ENCODE assay signal across 14 mouse cellular contexts in the genomic region with DNA sequence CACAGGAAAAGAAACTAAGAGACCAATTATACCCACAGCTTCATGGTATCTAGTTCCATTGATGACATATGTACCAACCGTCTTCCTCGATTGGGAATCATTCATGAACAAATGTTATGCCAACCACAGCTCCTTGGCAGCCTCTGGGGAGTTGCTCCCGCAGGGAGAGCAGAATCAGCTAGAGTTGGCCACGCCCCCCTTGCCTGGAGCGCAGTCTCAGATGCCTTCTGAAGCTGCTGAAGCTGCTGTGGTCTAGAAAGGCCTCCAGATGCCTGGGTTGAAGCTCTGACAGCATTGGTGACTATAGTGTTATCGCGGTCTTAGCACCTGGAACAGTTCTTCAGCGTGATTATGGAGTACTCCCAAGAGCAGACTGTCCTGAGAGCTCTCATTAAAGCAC. TPM values are rescaled to one million over a fixed set of nuclear protein-coding genes. Genes with fewer than 3 reads are reported as not detected.
DNase-seq lines count a peak whose midpoint lies in the region; ATAC-seq lines count a peak whose summit lies in the region.
"Had no signal": no experiment of that assay in that cellular context is flagged by ENCODE, and none has a peak within 500 bp of the region (broad histone marks: within the 10 kb centered on the region; RNA-seq: fewer than 3 reads in every experiment).

No protein-coding gene starts in this region.

- H3K4me1 ChIP-seq in heart, embryonic 12.5 days (replicated peaks) = peaks cover 12% of the 10 kb centered on the region; the same call in 1 of the 2 replicates
- H3K4me1 ChIP-seq in hindbrain, embryonic 13.5 days (replicated peaks) = peaks cover 34% of the 10 kb centered on the region

- H3K4me3 ChIP-seq in heart, embryonic 12.5 days = no peak overlapping the region
- no peak overlapping the region for H3K4me3 ChIP-seq in hindbrain, embryonic 13.5 days
- H3K4me3 ChIP-seq: forebrain, embryonic 12.5 days had no signal

- no peak for DNase-seq in heart, adult 18-20 months
- peak; percentile 79 for DNase-seq in R1 (ENCODE audit: low read depth, low spot score)
- DNase-seq in embryo, embryonic 10.5 days (ENCODE audit: low spot score) = peak; percentile 4
- DNase-seq in right cerebral cortex, postnatal 4 days = no peak
- DNase-seq in kidney, adult 18-20 months = no peak
- DNase-seq: cerebellum, postnatal 36 days; kidney, postnatal 14 days had no signal

- peak; percentile 58; the same call in 1 of the 2 replicates for ATAC-seq in heart, embryonic 12.5 days (ENCODE audit: insufficient number of reproducible peaks, low FRiP score)
- ATAC-seq in megakaryocyte-erythroid progenitor cell, adult 5-6 weeks (replicated peaks; ENCODE audit: low FRiP score, low TSS enrichment, poor library complexity, severe bottlenecking) = peak; percentile 90
- ATAC-seq in hindbrain, embryonic 13.5 days (ENCODE audit: low FRiP score) = no peak

- 50% methylated on average over 8 of the region's 8 CpGs for WGBS in heart, embryonic 12.5 days
- WGBS in hindbrain, embryonic 13.5 days = 56% methylated on average over 8 of the region's 8 CpGs

- peaks cover 13% of the 10 kb centered on the region for H3K36me3 ChIP-seq in heart, embryonic 12.5 days
- H3K36me3 ChIP-seq in hindbrain, embryonic 13.5 days = peaks cover 37% of the 10 kb centered on the region

- no peak overlapping the region for H3K27ac ChIP-seq in heart, embryonic 12.5 days (ENCODE audit: poor library complexity, severe bottlenecking)
- no peak overlapping the region for H3K27ac ChIP-seq in hindbrain, embryonic 13.5 days
- H3K27ac ChIP-seq: forebrain, embryonic 12.5 days; hindbrain, embryonic 14.5 days had no signal

- H3K9me3 ChIP-seq in heart, embryonic 12.5 days (replicated peaks) = no peaks in the 10 kb centered on the region
- no peaks in the 10 kb centered on the region for H3K9me3 ChIP-seq in hindbrain, embryonic 13.5 days
- H3K9me3 ChIP-seq: forebrain, embryonic 12.5 days had no signal

- H3K4me2 ChIP-seq in heart, embryonic 12.5 days = no peak overlapping the region
- no peak overlapping the region for H3K4me2 ChIP-seq in hindbrain, embryonic 13.5 days
- H3K4me2 ChIP-seq: forebrain, embryonic 12.5 days; hindbrain, embryonic 14.5 days had no signal

- H3K27me3 ChIP-seq in heart, embryonic 12.5 days (replicated peaks) = no peaks in the 10 kb centered on the region
- no peaks in the 10 kb centered on the region for H3K27me3 ChIP-seq in hindbrain, embryonic 13.5 days
- H3K27me3 ChIP-seq: CH12.LX; forebrain, embryonic 12.5 days had no signal

- no peak overlapping the region for H3K9ac ChIP-seq in heart, embryonic 12.5 days
- no peak overlapping the region for H3K9ac ChIP-seq in hindbrain, embryonic 13.5 days
- H3K9ac ChIP-seq: forebrain, embryonic 12.5 days; hindbrain, embryonic 14.5 days had no signal

RNA-seq across cellular contexts. Expression of gene Cep70, which starts 5.1 kb away (rescaled TPM):
- 28.6 and 30.2 TPM in 2 replicates for polyA plus RNA-seq in heart, embryonic 12.5 days (2016; fragmentation: Nextera tagmentation; extraction: Ambion mirVana)
- 1 to 10 TPM; 6.8 to 7.3 TPM for total RNA-seq in heart, adult 18-20 months (2021)
- 42.2 and 54.3 TPM in 2 replicates for total RNA-seq in megakaryocyte-erythroid progenitor cell, adult 5-6 weeks (2014; fragmentation: Nextera tagmentation)
- total RNA-seq in megakaryocyte-erythroid progenitor cell, adult 5-6 weeks (2017) = 71.1 and 89.7 TPM in 2 replicates
- polyA plus RNA-seq in hindbrain, embryonic 13.5 days (2015; fragmentation: Nextera tagmentation; extraction: Ambion mirVana) = 73.8 and 75.2 TPM in 2 replicates

RNA-seq across cellular contexts. Expression of gene Faiml, which starts 11.3 kb away (rescaled TPM):
- not detected in 2 replicates for polyA plus RNA-seq in heart, embryonic 12.5 days (2016; fragmentation: Nextera tagmentation; extraction: Ambion mirVana)
- not detected for total RNA-seq in heart, adult 18-20 months (2021)
- not detected in 2 replicates for total RNA-seq in megakaryocyte-erythroid progenitor cell, adult 5-6 weeks (2014; fragmentation: Nextera tagmentation)
- total RNA-seq in megakaryocyte-erythroid progenitor cell, adult 5-6 weeks (2017) = not detected in 2 replicates
- not detected in 2 replicates for polyA plus RNA-seq in hindbrain, embryonic 13.5 days (2015; fragmentation: Nextera tagmentation; extraction: Ambion mirVana)
- total RNA-seq: CH12.LX had no signal
- polyA plus RNA-seq: forebrain, embryonic 12.5 days; gonadal fat pad, adult 2 months; hindbrain, embryonic 14.5 days had no signal

Comparison
In these comparisons a context has a peak if more than half of its experiments do, and no peak if none do; other contexts are left out.
1. DNase-seq: peak in R1 (single experiment) and embryo, embryonic 10.5 days (single experiment); none in heart, adult 18-20 months (0 of 2), right cerebral cortex, postnatal 4 days (single experiment) and kidney, adult 18-20 months (single experiment).
2. RNA of gene Cep70, which starts 5.1 kb away (total RNA-seq): 42.2 to 89.7 TPM in megakaryocyte-erythroid progenitor cell, adult 5-6 weeks; 6.8 to 7.3 TPM in heart, adult 18-20 months; every median in the first group is over 4 times any median in the second.